Mouse (Mus musculus): ENCODE measurements around the gene Sem1.

GRCm38 (mm10) chr6:6577291-6577690 is 1.2 kb downstream of the Sem1 start:
- TF ChIP-seq CTCF (IDR thresholded peaks at IDR 0.05; ENCODE audit: borderline replicate concordance, insufficient read depth, low read length) (no peak), POLR2A (IDR thresholded peaks at IDR 0.05; ENCODE audit: low read depth, low read length) (no peak)

All from embryonic fibroblast, embryonic 13.5 days (primary cell).